Mouse (Mus musculus) hindlimb bud, embryonic 11.5 days (tissue): ENCODE measurements at regions not wholly inside any gene's neighbourhood (a gene's known extent, or its start where the extent isn't known, plus 50 kb on each side); places are given as distances from the start of the nearest gene placed in this dataset.
A peak's percentile ranks its signal among the peaks of the same experiment; 100 is the strongest.

ENCODE experiments used
- DNase-seq: peaks from one replicate; pipeline ENCODE4 v3.0.0-alpha.2; 2012; ENCODE audit warnings: low read depth, low spot score; ENCODE audit errors: extremely low spot score

- DNase-seq, result no peak
These were observed 369.0 kb upstream of the Spred2 start for GRCm38 (mm10) chr11:19554947-19555770.

DNA sequence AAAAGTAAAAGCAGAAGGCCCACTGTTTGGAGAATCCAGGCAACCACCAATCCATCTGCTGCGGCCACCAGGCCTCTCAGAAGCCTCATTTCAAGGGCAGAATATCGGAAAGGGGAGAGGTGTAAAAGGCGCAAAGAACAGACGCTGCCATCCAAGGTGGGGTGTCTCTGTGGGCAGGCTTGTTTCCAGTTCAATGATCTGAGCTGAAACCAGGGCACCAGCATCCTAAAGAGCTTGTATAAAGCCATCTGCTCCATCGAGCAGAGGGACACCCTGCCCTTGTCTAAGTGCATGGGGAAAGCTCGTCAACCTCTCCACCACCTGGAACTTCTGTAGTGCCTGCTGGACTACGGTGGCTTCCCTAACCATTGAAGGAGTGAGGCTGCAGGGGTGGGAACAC is 363.7 kb upstream of the Spred2 start:
- no peak for DNase-seq

- no peak for DNase-seq
These were observed 361.5 kb upstream of the Spred2 start for GRCm38 (mm10) chr11:19562668-19563067.

GRCm38 (mm10) chr11:19585228-19585627 is 338.9 kb upstream of the Spred2 start:
- no peak for DNase-seq

- DNase-seq, result no peak
These were observed 331.4 kb upstream of the Spred2 start for GRCm38 (mm10) chr11:19592506-19593355.

DNA sequence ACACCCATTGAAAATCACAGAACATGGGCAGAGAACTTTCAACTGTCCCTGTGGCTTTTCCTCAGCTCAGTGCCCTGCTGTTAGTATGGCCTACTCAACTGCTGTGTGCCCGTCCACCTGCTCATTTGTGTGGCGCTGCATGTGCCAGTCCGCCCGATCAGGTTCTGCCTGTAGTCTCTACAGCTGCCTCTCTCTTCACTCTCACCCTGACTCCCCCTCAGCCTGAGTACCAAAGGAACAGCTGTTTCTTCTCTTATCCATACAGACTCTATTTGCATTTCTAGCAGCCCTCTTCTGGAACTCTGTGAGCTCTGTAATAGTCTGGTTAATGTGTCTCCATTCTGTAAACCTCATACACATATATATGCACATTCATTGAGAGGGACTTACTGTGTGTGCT is 329.1 kb upstream of the Spred2 start:
- DNase-seq, result no peak

GRCm38 (mm10) chr11:19596336-19596735 is 327.8 kb upstream of the Spred2 start:
- DNase-seq, result no peak

DNA sequence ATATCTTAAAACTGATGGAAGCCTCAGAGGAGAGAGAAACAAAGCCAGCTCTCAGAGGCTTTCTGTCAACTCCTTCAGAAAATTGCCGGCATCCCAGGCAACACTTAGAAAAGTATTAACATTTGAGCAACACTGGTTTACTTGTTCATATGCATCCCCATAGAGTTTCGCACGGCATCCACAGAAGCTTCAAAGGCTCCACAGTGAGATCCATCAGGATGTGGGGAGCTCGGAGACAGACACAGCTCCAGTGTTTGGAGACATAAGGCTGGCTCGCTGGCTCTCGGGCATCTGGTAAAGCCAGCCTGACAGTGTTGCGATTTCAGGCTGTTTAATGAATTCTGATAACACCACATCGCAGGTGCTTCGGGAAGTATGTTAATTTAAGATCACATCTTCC is 324.7 kb upstream of the Spred2 start:
- no peak for DNase-seq

GRCm38 (mm10) chr11:19601216-19601938 is 322.8 kb upstream of the Spred2 start:
- no peak for DNase-seq

- DNase-seq, result no peak
These were observed 321.7 kb upstream of the Spred2 start for GRCm38 (mm10) chr11:19602496-19602895.

DNA sequence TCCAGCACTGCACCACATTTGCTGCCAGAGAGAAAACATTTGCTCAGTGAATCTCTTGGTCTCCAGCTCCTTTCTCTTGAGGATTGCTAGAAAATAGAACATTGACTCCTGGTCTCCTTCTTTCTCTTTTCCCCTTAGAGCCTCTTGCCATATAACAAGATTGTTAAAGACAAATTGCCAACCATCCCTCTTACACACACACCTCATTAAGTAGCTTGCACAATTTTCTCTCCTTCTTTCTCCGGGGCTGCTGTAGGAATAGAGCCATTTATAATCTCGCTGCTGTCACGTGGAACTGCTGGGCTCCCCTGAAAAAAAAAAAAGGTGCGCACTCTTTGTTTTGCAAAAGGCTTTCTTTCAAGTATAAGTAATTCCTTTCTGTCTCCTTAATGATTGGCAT is 318.6 kb upstream of the Spred2 start:
- no peak for DNase-seq

DNA sequence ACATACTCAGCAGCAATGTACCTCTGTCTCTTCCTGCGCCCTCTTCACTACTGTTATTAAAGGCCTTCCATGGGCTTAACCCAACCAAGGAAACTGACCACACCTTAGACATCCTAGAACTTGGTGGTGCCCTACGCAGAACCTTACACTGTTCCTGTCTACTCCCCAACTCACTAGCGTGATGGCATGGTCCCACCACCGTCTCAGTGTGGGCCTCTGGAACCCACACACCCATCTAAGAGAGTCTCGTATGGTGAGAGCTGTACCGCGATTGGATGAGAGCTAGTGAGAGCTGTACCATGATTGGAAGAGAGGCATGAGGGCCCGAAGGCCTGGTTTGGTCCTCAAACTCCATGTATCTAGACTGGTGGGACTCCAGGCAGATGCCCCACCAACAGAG is 317.2 kb upstream of the Spred2 start:
- DNase-seq, result no peak

DNA sequence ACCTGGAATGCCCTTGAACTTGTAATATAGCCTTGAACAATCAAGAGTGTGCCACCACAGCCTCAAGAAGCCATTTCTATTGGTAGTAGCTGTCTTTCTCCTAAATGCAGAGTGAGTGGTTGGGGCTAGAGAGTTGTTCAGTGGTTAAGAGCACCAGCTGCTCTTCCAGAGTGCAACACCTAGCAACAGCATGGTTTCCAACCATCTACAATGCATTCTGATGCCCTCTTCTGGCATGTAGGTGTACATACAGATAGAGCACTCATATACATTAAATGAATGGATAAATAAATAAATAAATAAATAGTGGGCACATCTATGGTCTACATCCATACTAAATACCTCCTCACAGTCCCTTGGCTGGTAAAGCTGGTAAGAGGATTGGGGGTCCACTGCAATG is 316.2 kb upstream of the Spred2 start:
- DNase-seq, result no peak

- no peak for DNase-seq
These were observed 315.7 kb upstream of the Spred2 start for GRCm38 (mm10) chr11:19608523-19608922.

- peak; percentile 44 for DNase-seq
These were observed 313.6 kb upstream of the Spred2 start for GRCm38 (mm10) chr11:19610559-19610958.

DNA sequence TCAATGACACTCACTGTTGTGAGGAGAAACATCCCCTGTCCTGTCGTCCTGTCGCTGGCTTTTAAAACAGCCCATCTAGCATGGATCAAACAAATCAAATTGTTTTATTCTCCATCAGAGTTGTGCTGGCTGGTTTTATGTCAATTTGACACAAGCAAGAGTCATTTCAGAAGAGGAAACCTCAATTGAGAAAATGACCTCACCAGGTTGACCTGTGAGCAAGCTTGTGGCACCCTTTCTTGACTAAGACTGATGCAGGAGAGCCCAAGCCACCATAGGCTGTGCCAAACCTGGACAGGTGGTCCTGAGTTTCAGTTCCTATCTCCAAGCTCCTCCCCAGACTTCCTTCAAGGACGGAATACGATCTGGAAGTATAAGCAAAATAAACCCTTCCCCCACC is 313.0 kb upstream of the Spred2 start:
- DNase-seq, result no peak

- DNase-seq, result no peak
These were observed 307.7 kb upstream of the Spred2 start for GRCm38 (mm10) chr11:19616520-19616919.

GRCm38 (mm10) chr11:19619494-19619893 is 304.7 kb upstream of the Spred2 start:
- DNase-seq, result no peak

DNA sequence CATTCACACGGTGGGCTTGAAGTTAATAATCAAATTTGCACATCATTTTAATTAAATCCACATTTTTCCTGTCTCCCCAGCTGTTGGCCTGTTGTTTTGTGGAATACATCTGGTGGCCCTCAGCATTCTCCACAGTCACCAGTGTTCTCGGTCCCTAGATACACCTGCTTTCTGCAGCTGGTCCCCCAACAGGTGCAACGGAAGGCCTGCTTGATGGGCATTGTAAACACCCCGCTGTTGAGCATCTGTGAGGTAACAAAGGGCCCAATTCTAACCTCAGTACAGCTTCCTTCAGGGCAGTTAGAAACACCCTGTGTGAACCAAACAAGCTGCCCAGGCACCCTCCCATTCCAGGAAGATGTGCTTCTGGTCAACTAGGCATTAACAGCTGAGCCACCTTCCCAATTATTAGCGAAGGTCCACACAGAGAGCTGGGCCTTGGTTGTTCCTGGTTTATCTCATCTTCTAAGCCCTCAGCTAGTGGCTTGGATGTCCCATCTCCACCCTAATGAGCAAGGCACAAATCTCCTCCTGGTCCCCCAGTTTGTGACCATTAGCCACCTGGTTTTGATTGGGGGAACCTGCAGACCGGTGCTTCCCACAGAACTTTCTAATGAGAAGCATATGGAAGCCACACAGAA is 293.0 kb upstream of the Spred2 start:
- no peak for DNase-seq

GRCm38 (mm10) chr11:19632477-19632876 is 291.7 kb upstream of the Spred2 start:
- no peak for DNase-seq

DNA sequence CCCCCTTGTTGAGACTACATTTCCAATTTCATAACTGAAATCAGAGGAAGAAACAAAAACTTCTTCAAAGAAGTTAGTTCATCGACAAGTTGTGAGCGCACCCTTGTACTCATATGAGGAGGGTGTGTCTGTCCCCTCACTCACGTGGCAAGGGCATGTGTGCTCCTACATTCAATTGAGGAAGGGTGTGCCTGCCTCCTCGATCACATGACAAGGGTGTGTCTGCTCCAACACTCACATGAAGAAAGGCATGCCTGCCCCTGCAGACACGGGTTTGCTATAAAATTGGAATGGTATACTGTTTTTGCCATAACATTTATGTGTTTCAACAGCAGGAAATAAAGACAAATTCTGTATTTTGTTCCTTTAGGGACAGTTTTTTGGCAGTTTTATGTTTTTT is 290.6 kb upstream of the Spred2 start:
- DNase-seq, result no peak
